Mouse (Mus musculus): Measurements from ENCODE around the gene Det1. TPM values are rescaled to one million over a fixed set of nuclear protein-coding genes. Genes with fewer than 3 reads are reported as not detected.
A peak's percentile ranks its signal among the peaks of the same experiment; 100 is the strongest.

Det1 gene
- polyA plus RNA-seq, 1 experiment from 2014 or later: 11.3 TPM

DNA sequence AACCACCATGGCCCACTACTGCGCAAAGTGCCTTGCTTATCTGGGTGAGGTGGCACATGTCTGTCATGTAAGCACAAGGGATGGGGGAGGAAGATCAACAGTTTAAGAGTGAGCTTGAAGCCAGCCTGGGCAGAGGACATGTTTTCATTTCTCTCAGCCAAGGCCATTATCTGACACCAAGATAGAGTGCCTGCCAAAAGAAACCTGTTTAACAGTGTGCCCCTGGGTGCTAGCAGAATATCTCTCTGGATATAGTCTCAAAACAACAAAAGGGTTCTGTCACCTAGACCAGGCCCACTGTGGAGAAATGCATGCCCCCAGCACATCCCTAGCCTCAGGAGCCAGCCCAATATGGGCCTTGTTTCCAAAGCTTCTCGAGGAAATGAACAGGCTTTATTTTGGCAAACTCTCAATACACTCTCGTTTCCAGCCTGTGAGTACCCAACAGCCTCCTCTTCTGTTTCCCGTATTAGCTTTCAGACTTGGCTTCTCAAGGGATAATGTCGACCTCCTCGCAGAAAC, 52.4 kb downstream of the Det1 start:
- Histone ChIP-seq H3K4me3 (ENCODE audit: control insufficient read depth in 1 of 2, insufficient read depth in 1 of 2, low read depth in 1 of 2, low read length in 2 of 2) (no peak overlapping the region), H3K9me3 (ENCODE audit: control insufficient read depth, low read length) (no peaks in the 10 kb centered on the region), H3K27me3 (ENCODE audit: control insufficient read depth, insufficient read depth, low read length) (peaks cover 3% of the 10 kb centered on the region; the same call in 1 of the 2 replicates), H3K36me3 (ENCODE audit: control insufficient read depth, insufficient read depth, low read length) (peaks cover 29% of the 10 kb centered on the region), H3K9ac (ENCODE audit: low read length) (no peak overlapping the region), H3K4me2 (ENCODE audit: low read length) (no peak overlapping the region), H3K4me1 (ENCODE audit: control insufficient read depth in 2 of 2, insufficient read depth in 2 of 2, low read length in 2 of 2) (peaks cover 14 to 18% of the 10 kb centered on the region in 2 experiments), H3K27ac (replicated peaks in 1 of 2; ENCODE audit: control insufficient read depth in 1 of 2, insufficient read depth in 1 of 2, low read depth in 2 of 2, low read length in 2 of 2) (peak overlapping the region; percentile 29 to 46; a peak in 2 of 4 replicates)
- 40% methylated on average over 6 of the region's 6 CpGs for WGBS
- ATAC-seq (ENCODE audit: insufficient number of reproducible peaks, insufficient read depth, low FRiP score, low read depth): peak; percentile 53

DNA sequence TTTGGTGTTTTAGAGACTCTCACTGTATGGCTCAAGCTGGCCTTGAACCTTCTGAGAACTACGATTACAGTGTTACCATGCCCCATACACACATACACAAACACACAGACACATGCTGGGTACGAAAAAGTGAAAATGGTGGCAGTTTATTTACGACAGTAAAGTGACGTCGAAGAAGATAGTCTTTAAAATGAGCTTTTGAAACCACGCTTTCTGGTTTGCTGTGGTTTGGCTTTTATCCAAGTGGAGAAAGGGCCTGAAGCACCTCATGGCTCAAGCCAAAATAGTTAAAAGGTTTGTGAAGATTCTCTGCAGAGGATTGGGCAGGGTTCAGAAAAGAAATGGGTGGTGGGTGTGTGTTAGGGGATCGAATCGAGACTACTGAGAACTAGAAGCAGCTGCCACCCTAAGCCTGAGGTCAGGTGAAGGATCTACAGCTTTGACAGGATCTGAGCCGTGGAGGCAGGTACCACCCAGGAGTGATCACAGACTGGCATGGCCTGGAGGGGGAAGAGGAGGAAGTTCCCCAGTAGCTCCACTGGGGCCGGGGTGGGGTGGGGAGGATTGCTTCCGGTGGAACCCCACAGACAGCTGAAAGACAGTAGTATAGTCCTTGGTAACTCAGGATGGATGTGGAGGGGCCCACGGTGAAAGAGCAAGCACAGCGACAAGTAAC, 53.0 kb downstream of the Det1 start:
- Histone ChIP-seq H3K27ac (replicated peaks in 1 of 2; ENCODE audit: control insufficient read depth in 1 of 2, insufficient read depth in 1 of 2, low read depth in 2 of 2, low read length in 2 of 2) (peak overlapping the region; percentile 29 to 46; a peak in 2 of 4 replicates), H3K27me3 (ENCODE audit: control insufficient read depth, insufficient read depth, low read length) (peaks cover 2% of the 10 kb centered on the region; the same call in 1 of the 2 replicates)

DNA sequence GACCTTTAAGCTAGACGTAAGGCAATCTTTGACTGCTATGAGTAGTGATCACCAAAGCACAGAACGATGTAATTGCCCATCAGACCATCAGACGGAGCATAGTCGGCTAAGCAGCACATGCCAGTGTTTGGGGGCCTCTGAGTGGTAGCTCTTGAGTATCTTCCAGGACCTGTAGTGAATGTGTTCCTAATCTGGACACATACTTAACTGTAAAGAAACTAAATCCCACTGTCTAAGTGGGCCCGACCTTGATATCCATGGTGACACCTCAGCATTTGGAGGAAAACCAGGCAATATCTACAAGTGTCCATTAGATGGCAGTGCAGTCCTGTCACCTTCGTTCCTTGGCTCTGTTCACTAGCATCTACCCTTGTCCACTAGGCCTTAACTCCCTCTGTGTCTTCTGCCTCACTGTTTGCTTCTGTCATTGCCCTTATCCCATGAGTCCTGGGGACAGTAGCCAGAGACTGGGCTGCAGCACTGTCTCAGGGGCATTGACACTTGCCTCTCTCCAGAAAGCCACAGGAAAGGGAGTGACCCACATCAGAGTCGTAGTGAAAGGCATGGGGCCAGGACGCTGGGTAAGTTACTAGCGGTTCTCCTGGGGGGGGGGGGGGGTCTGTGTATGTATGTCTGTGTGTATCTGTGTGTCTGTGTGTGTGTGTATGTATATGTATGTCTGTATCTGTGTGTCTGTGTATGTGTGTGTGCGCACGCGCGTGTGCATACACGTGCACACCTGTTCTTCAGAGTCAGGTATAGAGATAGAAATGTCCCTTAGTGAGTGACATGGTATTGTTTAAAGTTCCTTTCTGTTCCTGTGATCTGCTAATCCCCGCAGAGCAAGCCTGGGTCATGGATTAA, 55.5 kb downstream of the Det1 start:
- ATAC-seq (ENCODE audit: insufficient number of reproducible peaks, insufficient read depth, low FRiP score, low read depth): no peak
- 79% methylated on average over 15 of the region's 15 CpGs for WGBS
- no peak overlapping the region for H3K9ac ChIP-seq (ENCODE audit: low read length)
- H3K27ac ChIP-seq (replicated peaks in 1 of 2; ENCODE audit: control insufficient read depth in 1 of 2, insufficient read depth in 1 of 2, low read depth in 2 of 2, low read length in 2 of 2): no peak overlapping the region
- H3K4me1 ChIP-seq (ENCODE audit: control insufficient read depth in 2 of 2, insufficient read depth in 2 of 2, low read length in 2 of 2): peaks cover 14 to 18% of the 10 kb centered on the region in 2 experiments
- no peak overlapping the region for H3K4me2 ChIP-seq (ENCODE audit: low read length)
- H3K9me3 ChIP-seq (ENCODE audit: control insufficient read depth, low read length): no peaks in the 10 kb centered on the region
- H3K4me3 ChIP-seq (ENCODE audit: control insufficient read depth in 1 of 2, insufficient read depth in 1 of 2, low read depth in 1 of 2, low read length in 2 of 2): no peak overlapping the region
- peaks cover 47% of the 10 kb centered on the region for H3K36me3 ChIP-seq (ENCODE audit: control insufficient read depth, insufficient read depth, low read length)
- H3K27me3 ChIP-seq (ENCODE audit: control insufficient read depth, insufficient read depth, low read length): no peaks in the 10 kb centered on the region

More for the DNA sequence above, 53.0 kb downstream of the Det1 start:
- Histone ChIP-seq H3K4me3 (ENCODE audit: control insufficient read depth in 1 of 2, insufficient read depth in 1 of 2, low read depth in 1 of 2, low read length in 2 of 2) (no peak overlapping the region), H3K4me2 (ENCODE audit: low read length) (no peak overlapping the region), H3K9me3 (ENCODE audit: control insufficient read depth, low read length) (no peaks in the 10 kb centered on the region), H3K4me1 (ENCODE audit: control insufficient read depth in 2 of 2, insufficient read depth in 2 of 2, low read length in 2 of 2) (peaks cover 14 to 18% of the 10 kb centered on the region in 2 experiments), H3K36me3 (ENCODE audit: control insufficient read depth, insufficient read depth, low read length) (peaks cover 35% of the 10 kb centered on the region), H3K9ac (ENCODE audit: low read length) (no peak overlapping the region)
- WGBS: 73% methylated on average over 13 of the region's 13 CpGs
- 0 out of 2 replicates have a peak, but pooled peaks have one; percentile 11 for ATAC-seq (ENCODE audit: insufficient number of reproducible peaks, insufficient read depth, low FRiP score, low read depth)

DNA sequence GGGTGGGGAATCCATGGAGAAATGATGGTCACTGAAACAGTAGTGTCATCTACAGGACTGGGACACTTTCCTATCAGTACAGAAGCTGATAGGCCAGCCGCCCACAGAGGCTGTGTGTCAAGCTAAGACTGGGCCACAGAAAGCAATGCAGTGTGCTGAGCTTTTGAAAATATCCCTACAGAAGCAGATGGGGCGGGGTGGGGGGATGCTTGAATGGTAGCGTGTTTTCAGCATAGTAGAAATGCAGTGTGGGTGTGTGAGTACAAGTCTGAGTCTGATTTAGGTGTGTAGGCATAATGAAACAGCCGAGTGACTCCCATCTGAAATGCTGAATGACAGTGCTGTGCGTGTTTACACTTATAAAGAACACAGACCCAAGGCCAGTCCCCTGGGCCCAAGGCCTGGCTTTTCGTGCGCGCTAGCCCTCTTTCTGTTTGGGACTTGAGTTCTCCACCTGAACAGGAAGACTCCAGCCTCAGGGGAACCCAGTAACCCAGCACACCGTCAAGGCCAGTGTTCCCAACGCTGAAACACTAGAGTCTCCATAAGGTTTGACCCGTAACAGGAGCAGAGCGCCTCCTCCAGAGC, 59.2 kb downstream of the Det1 start:
- Histone ChIP-seq H3K9ac (ENCODE audit: low read length) (no peak overlapping the region), H3K4me3 (ENCODE audit: control insufficient read depth in 1 of 2, insufficient read depth in 1 of 2, low read depth in 1 of 2, low read length in 2 of 2) (no peak overlapping the region), H3K9me3 (ENCODE audit: control insufficient read depth, low read length) (no peaks in the 10 kb centered on the region), H3K27ac (replicated peaks in 1 of 2; ENCODE audit: control insufficient read depth in 1 of 2, insufficient read depth in 1 of 2, low read depth in 2 of 2, low read length in 2 of 2) (no peak overlapping the region), H3K4me1 (ENCODE audit: control insufficient read depth in 2 of 2, insufficient read depth in 2 of 2, low read length in 2 of 2) (peaks cover 0 to 6% of the 10 kb centered on the region in 2 experiments; a peak in 2 of 4 replicates), H3K4me2 (ENCODE audit: low read length) (no peak overlapping the region), H3K36me3 (ENCODE audit: control insufficient read depth, insufficient read depth, low read length) (peaks cover 60% of the 10 kb centered on the region), H3K27me3 (ENCODE audit: control insufficient read depth, insufficient read depth, low read length) (no peaks in the 10 kb centered on the region)
- 86% methylated on average over 12 of the region's 12 CpGs for WGBS
- ATAC-seq (ENCODE audit: insufficient number of reproducible peaks, insufficient read depth, low FRiP score, low read depth): no peak

DNA sequence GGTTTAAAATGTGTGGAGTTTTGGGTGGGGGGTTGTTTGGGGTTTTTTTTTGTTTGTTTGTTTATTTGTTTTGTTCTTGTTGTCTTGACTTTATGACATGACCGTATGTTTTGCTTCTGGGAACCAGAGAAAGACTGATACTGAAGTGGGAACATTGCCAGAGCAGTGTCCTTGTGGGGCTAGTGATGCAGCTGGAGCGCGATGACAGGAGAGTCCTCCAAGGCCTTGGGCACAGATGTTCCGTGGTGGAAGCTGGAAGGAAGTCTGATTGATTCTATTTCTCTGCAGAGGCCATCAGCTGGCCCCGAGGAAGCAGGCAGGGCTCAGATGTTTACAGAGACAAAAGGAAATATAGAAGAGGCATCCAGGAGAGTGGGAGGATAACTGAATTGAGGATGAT, 61.2 kb downstream of the Det1 start:
- Histone ChIP-seq H3K9me3 (ENCODE audit: control insufficient read depth, low read length) (no peaks in the 10 kb centered on the region), H3K4me1 (ENCODE audit: control insufficient read depth in 2 of 2, insufficient read depth in 2 of 2, low read length in 2 of 2) (peaks cover 0 to 16% of the 10 kb centered on the region in 2 experiments; a peak in 2 of 4 replicates), H3K4me2 (ENCODE audit: low read length) (no peak overlapping the region), H3K36me3 (ENCODE audit: control insufficient read depth, insufficient read depth, low read length) (peaks cover 49% of the 10 kb centered on the region), H3K9ac (ENCODE audit: low read length) (no peak overlapping the region), H3K27ac (replicated peaks in 1 of 2; ENCODE audit: control insufficient read depth in 1 of 2, insufficient read depth in 1 of 2, low read depth in 2 of 2, low read length in 2 of 2) (no peak overlapping the region), H3K4me3 (ENCODE audit: control insufficient read depth in 1 of 2, insufficient read depth in 1 of 2, low read depth in 1 of 2, low read length in 2 of 2) (no peak overlapping the region), H3K27me3 (ENCODE audit: control insufficient read depth, insufficient read depth, low read length) (no peaks in the 10 kb centered on the region)
- WGBS: 71% methylated on average over 5 of the region's 5 CpGs
- ATAC-seq (ENCODE audit: insufficient number of reproducible peaks, insufficient read depth, low FRiP score, low read depth): no peak

DNA sequence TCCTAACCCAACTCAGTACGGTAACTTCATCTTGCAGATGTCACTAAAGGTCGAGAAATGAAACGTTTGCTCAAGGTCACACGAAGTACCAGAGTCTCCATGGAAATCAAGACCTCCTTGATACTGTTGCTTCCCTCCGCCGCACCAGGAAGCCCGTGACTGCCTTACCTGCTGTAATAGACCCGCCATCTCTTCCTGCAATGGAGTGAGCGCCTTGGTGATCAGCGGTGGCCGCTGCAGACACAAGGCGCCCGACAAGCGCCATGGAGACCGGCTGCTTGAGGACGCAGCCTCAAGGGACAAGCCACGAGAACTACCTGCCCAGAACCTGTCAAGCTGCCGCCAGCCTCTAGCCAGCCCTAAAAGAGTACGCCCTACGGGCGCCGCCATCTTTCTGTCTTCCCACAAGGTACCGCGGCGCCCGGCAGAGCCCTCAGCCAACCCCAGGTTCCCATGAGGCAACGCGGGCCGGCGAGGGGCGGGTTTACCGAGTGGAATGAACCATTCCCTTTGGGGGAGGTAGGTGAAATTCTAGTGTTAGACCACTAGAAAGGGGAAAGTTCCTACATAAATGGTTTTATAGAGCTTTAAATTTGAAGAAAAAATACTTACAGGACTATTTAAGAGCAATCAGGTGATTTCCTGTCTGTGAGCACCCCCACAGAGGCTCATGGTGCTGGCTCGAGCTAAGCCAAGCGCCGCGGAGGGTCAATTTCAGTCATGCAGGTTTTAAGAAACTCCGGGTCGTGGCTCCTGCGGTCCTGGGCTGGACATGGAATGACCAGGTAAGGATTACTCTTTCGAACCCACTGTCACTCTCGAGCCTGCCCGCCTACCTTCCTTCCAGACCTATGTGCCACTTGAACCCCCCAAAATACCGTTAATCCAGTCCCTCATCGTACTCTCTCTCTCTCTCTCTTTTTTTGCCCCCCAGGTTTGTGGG, 64.2 kb downstream of the Det1 start, which contains the start of the genes Mrps11 and Mrpl46:
Mrps11 (plus strand) TSS at position 481 of the 943 bp plus-strand sequence.
Mrpl46 (minus strand) TSS at position 893 of the 943 bp plus-strand sequence.
- no peaks in the 10 kb centered on the region for H3K27me3 ChIP-seq (ENCODE audit: control insufficient read depth, insufficient read depth, low read length)
- H3K4me2 ChIP-seq (ENCODE audit: low read length): peak within 1 kb of the TSS; percentile 75
- peak within 1 kb of the TSS; percentile 95 for H3K9ac ChIP-seq (ENCODE audit: low read length)
- peaks cover 50% of the 10 kb centered on the region for H3K36me3 ChIP-seq (ENCODE audit: control insufficient read depth, insufficient read depth, low read length)
- ATAC-seq (ENCODE audit: insufficient number of reproducible peaks, insufficient read depth, low FRiP score, low read depth): peak; percentile 92
- H3K4me3 ChIP-seq (ENCODE audit: control insufficient read depth in 1 of 2, insufficient read depth in 1 of 2, low read depth in 1 of 2, low read length in 2 of 2): peak within 1 kb of the TSS; percentile 94 to 96
- H3K27ac ChIP-seq (replicated peaks in 1 of 2; ENCODE audit: control insufficient read depth in 1 of 2, insufficient read depth in 1 of 2, low read depth in 2 of 2, low read length in 2 of 2): peak within 1 kb of the TSS; percentile 23 to 45
- under 1% methylated on average over 44 of the region's 44 CpGs for WGBS
- H3K9me3 ChIP-seq (ENCODE audit: control insufficient read depth, low read length): no peaks in the 10 kb centered on the region
- H3K4me1 ChIP-seq (ENCODE audit: control insufficient read depth in 2 of 2, insufficient read depth in 2 of 2, low read length in 2 of 2): peaks cover 0 to 16% of the 10 kb centered on the region in 2 experiments; a peak in 2 of 4 replicates
